Mouse (Mus musculus): ENCODE results near the gene Capn12. TPM values are rescaled to one million over a fixed set of nuclear protein-coding genes. Genes with fewer than 3 reads are reported as not detected.

Gene Capn12
- total and polyA plus RNA-seq, 3 experiments = 0.02 to 0.22 TPM; not detected in 1

- no peak for ATAC-seq (ENCODE audit: extremely low read depth, insufficient number of reproducible peaks, low FRiP score, poor library complexity, severe bottlenecking)
- DNase-seq (ENCODE audit: low spot score) = no peak
- no peak for TF ChIP-seq TAL1 (conservative IDR thresholded peaks at IDR 0.05; ENCODE audit: low read depth, low read length)
- peaks cover 43% of the 10 kb centered on the region for H3K4me1 ChIP-seq (ENCODE audit: insufficient read depth, low read depth, low read length)
- no peaks in the 10 kb centered on the region for H3K27me3 ChIP-seq (ENCODE audit: insufficient read depth, low read length)
- no peaks in the 10 kb centered on the region for H3K9me3 ChIP-seq (replicated peaks)
- H3K36me3 ChIP-seq (replicated peaks) = peaks cover 88% of the 10 kb centered on the region
- no peak overlapping the region for H3K4me3 ChIP-seq (ENCODE audit: low read depth, low read length)
Measured at GRCm38 (mm10) chr7:28924802-28925201, 43.6 kb downstream of the Capn12 start.

- Histone ChIP-seq H3K4me1 (ENCODE audit: insufficient read depth, low read depth, low read length) (peaks cover 39% of the 10 kb centered on the region), H3K27me3 (ENCODE audit: insufficient read depth, low read length) (no peaks in the 10 kb centered on the region), H3K4me3 (ENCODE audit: low read depth, low read length) (no peak overlapping the region), H3K9me3 (replicated peaks) (no peaks in the 10 kb centered on the region), H3K36me3 (replicated peaks) (peaks cover 88% of the 10 kb centered on the region)
- DNase-seq (ENCODE audit: low spot score) (no peak), ATAC-seq (ENCODE audit: extremely low read depth, insufficient number of reproducible peaks, low FRiP score, poor library complexity, severe bottlenecking) (no peak)
- no peak for TF ChIP-seq TAL1 (conservative IDR thresholded peaks at IDR 0.05; ENCODE audit: low read depth, low read length)
Measured at GRCm38 (mm10) chr7:28925317-28925716, 44.1 kb downstream of the Capn12 start.

- H3K36me3 ChIP-seq (replicated peaks) = peaks cover 88% of the 10 kb centered on the region
- ATAC-seq (ENCODE audit: extremely low read depth, insufficient number of reproducible peaks, low FRiP score, poor library complexity, severe bottlenecking) (no peak), DNase-seq (ENCODE audit: low spot score) (no peak)
- H3K9me3 ChIP-seq (replicated peaks) = no peaks in the 10 kb centered on the region
- TF ChIP-seq TAL1 (conservative IDR thresholded peaks at IDR 0.05; ENCODE audit: low read depth, low read length) (no peak), GATA2 (IDR thresholded peaks at IDR 0.05; ENCODE audit: borderline replicate concordance, low read depth, low read length) (no peak), CTCF (IDR thresholded peaks at IDR 0.05; ENCODE audit: low read depth, low read length) (no peak), GATA1 (IDR thresholded peaks at IDR 0.05; ENCODE audit: borderline replicate concordance, low read length) (no peak), POLR2AphosphoS5 (IDR thresholded peaks at IDR 0.05; ENCODE audit: insufficient replicate concordance, low read depth, low read length) (no peak)
- no peaks in the 10 kb centered on the region for H3K27me3 ChIP-seq (ENCODE audit: insufficient read depth, low read length)
- no peak overlapping the region for H3K4me3 ChIP-seq (ENCODE audit: low read depth, low read length)
- peaks cover 40% of the 10 kb centered on the region for H3K4me1 ChIP-seq (ENCODE audit: insufficient read depth, low read depth, low read length)
Measured at GRCm38 (mm10) chr7:28926172-28926571, 45.0 kb downstream of the Capn12 start.

GRCm38 (mm10) chr7:28929381-28929780, 48.2 kb downstream of the Capn12 start:
- Histone ChIP-seq H3K9me3 (replicated peaks) (no peaks in the 10 kb centered on the region), H3K36me3 (replicated peaks) (peaks cover 80% of the 10 kb centered on the region), H3K27me3 (ENCODE audit: insufficient read depth, low read length) (no peaks in the 10 kb centered on the region), H3K4me3 (ENCODE audit: low read depth, low read length) (no peak overlapping the region), H3K4me1 (ENCODE audit: insufficient read depth, low read depth, low read length) (peaks cover 46% of the 10 kb centered on the region)
- DNase-seq (ENCODE audit: low spot score) (no peak), ATAC-seq (ENCODE audit: extremely low read depth, insufficient number of reproducible peaks, low FRiP score, poor library complexity, severe bottlenecking) (no peak)
- TF ChIP-seq GATA2 (IDR thresholded peaks at IDR 0.05; ENCODE audit: borderline replicate concordance, low read depth, low read length) (no peak), CTCF (IDR thresholded peaks at IDR 0.05; ENCODE audit: low read depth, low read length) (no peak), TAL1 (conservative IDR thresholded peaks at IDR 0.05; ENCODE audit: low read depth, low read length) (no peak)

GRCm38 (mm10) chr7:28930320-28931031, 49.3 kb downstream of the Capn12 start:
- ATAC-seq (ENCODE audit: extremely low read depth, insufficient number of reproducible peaks, low FRiP score, poor library complexity, severe bottlenecking) (no peak), DNase-seq (ENCODE audit: low spot score) (no peak)
- peaks cover 79% of the 10 kb centered on the region for H3K36me3 ChIP-seq (replicated peaks)
- H3K27me3 ChIP-seq (ENCODE audit: insufficient read depth, low read length) = no peaks in the 10 kb centered on the region
- no peak for TF ChIP-seq TAL1 (conservative IDR thresholded peaks at IDR 0.05; ENCODE audit: low read depth, low read length)
- TF ChIP-seq GATA1 (IDR thresholded peaks at IDR 0.05; ENCODE audit: borderline replicate concordance, low read length) = no peak
- no peak for TF ChIP-seq CTCF (IDR thresholded peaks at IDR 0.05; ENCODE audit: low read depth, low read length)
- no peak for TF ChIP-seq POLR2AphosphoS5 (IDR thresholded peaks at IDR 0.05; ENCODE audit: insufficient replicate concordance, low read depth, low read length)
- TF ChIP-seq GATA2 (IDR thresholded peaks at IDR 0.05; ENCODE audit: borderline replicate concordance, low read depth, low read length) = no peak
- H3K4me1 ChIP-seq (ENCODE audit: insufficient read depth, low read depth, low read length) = peaks cover 41% of the 10 kb centered on the region
- no peak overlapping the region for H3K4me3 ChIP-seq (ENCODE audit: low read depth, low read length)
- no peaks in the 10 kb centered on the region for H3K9me3 ChIP-seq (replicated peaks)

GRCm38 (mm10) chr7:28931032-28931694, 49.9 kb downstream of the Capn12 start:
- H3K36me3 ChIP-seq (replicated peaks) = peaks cover 79% of the 10 kb centered on the region
- ATAC-seq (ENCODE audit: extremely low read depth, insufficient number of reproducible peaks, low FRiP score, poor library complexity, severe bottlenecking) (no peak), DNase-seq (ENCODE audit: low spot score) (no peak)

More at GRCm38 (mm10) chr7:28931032-28931694, 49.9 kb downstream of the Capn12 start:
- Histone ChIP-seq H3K9me3 (replicated peaks) (no peaks in the 10 kb centered on the region), H3K27me3 (ENCODE audit: insufficient read depth, low read length) (no peaks in the 10 kb centered on the region), H3K4me1 (ENCODE audit: insufficient read depth, low read depth, low read length) (peaks cover 44% of the 10 kb centered on the region), H3K4me3 (ENCODE audit: low read depth, low read length) (no peak overlapping the region)
- TF ChIP-seq TAL1 (conservative IDR thresholded peaks at IDR 0.05; ENCODE audit: low read depth, low read length) (no peak), POLR2AphosphoS5 (IDR thresholded peaks at IDR 0.05; ENCODE audit: insufficient replicate concordance, low read depth, low read length) (no peak), CTCF (IDR thresholded peaks at IDR 0.05; ENCODE audit: low read depth, low read length) (no peak), GATA2 (IDR thresholded peaks at IDR 0.05; ENCODE audit: borderline replicate concordance, low read depth, low read length) (no peak), GATA1 (IDR thresholded peaks at IDR 0.05; ENCODE audit: borderline replicate concordance, low read length) (no peak)
